Mouse (Mus musculus) kidney, embryonic 16.5 days (tissue): ENCODE results near the gene Itgam. TPM values are rescaled to one million over a fixed set of nuclear protein-coding genes. Genes with fewer than 3 reads are reported as not detected.
"Not testable (repeated sequence)": the region's sequence is repeated elsewhere in the genome, so short reads cannot be mapped to it uniquely, and the experiment has no call there.

ENCODE experiments used
- ATAC-seq: fragments of 200-750 bp; cut with Nextera tagmentation; 2 replicates; pipeline ENCODE4 v1.8.0; 2017; ENCODE audit warnings: moderate TSS enrichment; ENCODE audit not compliant: low FRiP score, low TSS enrichment
- H3K27ac ChIP-seq: fragments of 300-500 bp; sonication (generic); 2 replicates; pipeline ENCODE4 v1.5.1; 2014; ENCODE audit warnings: low read length
- H3K27me3 ChIP-seq: fragments of 300-500 bp; sonication (generic); 2 replicates; pipeline ENCODE4 v1.6.1; 2014; ENCODE audit warnings: low read length, control low read depth, mixed read lengths; ENCODE audit not compliant: insufficient read depth
- H3K36me3 ChIP-seq: fragments of 300-500 bp; sonication (generic); 2 replicates; pipeline ENCODE4 v1.6.1; 2014; ENCODE audit warnings: low read length, control low read depth, mixed read lengths; ENCODE audit not compliant: insufficient read depth
- H3K4me1 ChIP-seq: fragments of 300-500 bp; sonication (generic); 2 replicates; pipeline ENCODE4 v1.6.1; 2014; ENCODE audit warnings: low read length, control low read depth, mixed read lengths; ENCODE audit not compliant: insufficient read depth
- H3K4me2 ChIP-seq: fragments of 300-500 bp; sonication (generic); replicated peaks from 2 replicates; pipeline ENCODE4 v1.6.1; 2014; ENCODE audit warnings: low read depth, low read length
- H3K4me3 ChIP-seq: fragments of 300-500 bp; sonication (generic); 2 replicates; pipeline ENCODE4 v1.5.1; 2014; ENCODE audit warnings: mild to moderate bottlenecking, low read length
- H3K9ac ChIP-seq: fragments of 300-500 bp; sonication (generic); replicated peaks from 2 replicates; pipeline ENCODE4 v1.6.1; 2014; ENCODE audit warnings: low read length
- H3K9me3 ChIP-seq: fragments of 300-500 bp; sonication (generic); 2 replicates; pipeline ENCODE4 v1.6.1; 2016; ENCODE audit warnings: low read length, control low read depth
- WGBS: fragments of 180-500 bp; shearing (Covaris S2); extraction: QIAGEN DNeasy Blood & Tissue Kit; methylation state at CpG from one replicate; pipeline ENCODE4 v1.1.7; 2014; 5-methylcytosine and 5-hydroxymethylcytosine counted together
- polyA plus RNA-seq: library from polyadenylated mRNA; unstranded; fragments of >200 nt; fragmentation: Nextera tagmentation; extraction: Ambion mirVana; gene quantifications from 2 replicates; pipeline ENCODE4 v1.2.1, GENCODE M21; 2015

Gene Itgam
- polyA plus RNA-seq, result 0.80 and 1.0 TPM in 2 replicates

- 88% methylated on average over 7 of the region's 7 CpGs for WGBS
- H3K4me3 ChIP-seq, result no peak within 1 kb of the TSS
Observed at GRCm38 (mm10) chr7:128062456-128062855, at the start of gene Itgam, which contains the start of gene Gm49368. Itgam (plus strand) TSS chr7:128062640. Gm49368 (plus strand) TSS chr7:128062683.

DNA sequence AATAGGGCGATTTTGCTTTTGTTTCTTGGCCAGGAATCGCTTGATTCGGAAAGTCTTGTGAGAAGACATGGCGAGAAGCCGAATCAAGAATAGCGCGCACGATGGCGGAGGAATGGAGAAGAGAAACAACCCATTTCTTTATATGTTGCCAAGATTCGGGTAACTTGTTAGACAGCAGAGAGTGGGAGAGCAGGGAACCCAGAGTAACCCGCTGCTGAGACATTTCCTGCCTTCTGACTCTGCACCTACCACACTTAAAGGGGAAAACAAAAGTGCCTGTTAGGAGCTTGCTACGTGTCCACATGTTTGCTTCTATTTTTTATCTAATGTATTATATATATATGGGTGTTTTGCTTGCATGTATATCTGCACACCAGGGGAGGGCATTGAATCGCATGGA is 49.3 kb upstream of the Itgam start:
- H3K4me1 ChIP-seq, result no peaks in the 10 kb centered on the region
- no peak overlapping the region for H3K4me2 ChIP-seq
- no peak overlapping the region for H3K4me3 ChIP-seq
- no peaks in the 10 kb centered on the region for H3K9me3 ChIP-seq
- no peak for ATAC-seq
- no peak overlapping the region for H3K27ac ChIP-seq
- H3K9ac ChIP-seq, result no peak overlapping the region
- WGBS, result 92% methylated on average over 13 of the region's 13 CpGs
- H3K27me3 ChIP-seq, result no peaks in the 10 kb centered on the region
- no peaks in the 10 kb centered on the region for H3K36me3 ChIP-seq

More at GRCm38 (mm10) chr7:128062456-128062855, at the start of gene Itgam, which contains the start of gene Gm49368:
- ATAC-seq, result no peak
- H3K36me3 ChIP-seq, result no peaks in the 10 kb centered on the region
- no peaks in the 10 kb centered on the region for H3K27me3 ChIP-seq
- no peak within 1 kb of the TSS for H3K27ac ChIP-seq
- H3K4me1 ChIP-seq, result no peaks in the 10 kb centered on the region
- H3K4me2 ChIP-seq, result no peak within 1 kb of the TSS
- no peak within 1 kb of the TSS for H3K9ac ChIP-seq
- no peaks in the 10 kb centered on the region for H3K9me3 ChIP-seq

- 86% methylated on average over 5 of the region's 5 CpGs for WGBS
- H3K36me3 ChIP-seq, H3K27me3 ChIP-seq, ATAC-seq, H3K4me3 ChIP-seq, H3K4me1 ChIP-seq, H3K27ac ChIP-seq, H3K9ac ChIP-seq, H3K9me3 ChIP-seq, H3K4me2 ChIP-seq: not testable (repeated sequence)
Observed at GRCm38 (mm10) chr7:128016134-128016533, 46.3 kb upstream of the Itgam start.

DNA sequence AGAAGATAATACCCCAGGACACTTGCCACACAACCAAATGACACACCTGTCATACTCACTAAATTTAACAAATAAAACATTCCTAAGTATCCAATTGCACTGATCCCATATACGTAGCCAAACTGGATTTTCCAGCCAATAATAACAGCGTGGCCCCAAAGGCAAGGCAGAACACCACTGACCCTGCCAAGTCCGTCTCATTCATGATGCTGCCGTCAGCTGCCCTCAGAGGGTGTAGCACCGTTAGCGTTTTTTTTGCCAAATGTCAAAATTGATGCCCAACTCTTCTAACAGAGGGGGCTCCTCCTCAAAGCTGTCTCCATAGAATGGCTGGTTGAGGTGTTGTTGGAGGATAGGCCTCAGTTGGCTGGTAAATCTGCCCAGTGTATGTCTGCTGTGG is 45.8 kb upstream of the Itgam start:
- H3K36me3 ChIP-seq, result no peaks in the 10 kb centered on the region
- H3K9me3 ChIP-seq, result no peaks in the 10 kb centered on the region
- no peak overlapping the region for H3K4me2 ChIP-seq
- no peak overlapping the region for H3K27ac ChIP-seq
- no peak overlapping the region for H3K4me3 ChIP-seq
- H3K4me1 ChIP-seq, result no peaks in the 10 kb centered on the region
- H3K27me3 ChIP-seq, result no peaks in the 10 kb centered on the region
- 73% methylated on average over 6 of the region's 6 CpGs for WGBS
- no peak for ATAC-seq
- H3K9ac ChIP-seq, result no peak overlapping the region

DNA sequence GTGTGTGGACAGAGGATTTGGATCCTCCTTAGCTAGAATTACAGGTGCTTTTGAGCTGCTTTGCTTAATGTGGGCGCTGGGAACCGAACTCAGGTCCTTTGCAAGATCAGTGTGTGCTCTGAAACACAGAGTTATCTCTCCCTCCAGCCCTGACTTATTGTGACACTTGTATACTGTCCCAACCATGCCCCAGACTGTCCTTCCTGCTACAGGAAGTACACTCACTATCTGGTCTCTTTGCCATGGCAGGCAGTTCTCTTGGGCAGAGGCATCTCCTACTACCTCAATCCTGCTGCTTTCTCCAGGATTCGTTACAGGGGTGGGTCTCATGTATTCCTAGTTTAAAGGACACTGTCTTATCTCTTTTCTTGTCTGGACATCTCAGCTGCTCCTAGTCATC is 44.2 kb upstream of the Itgam start:
- H3K9ac ChIP-seq, result no peak overlapping the region
- H3K4me2 ChIP-seq, result no peak overlapping the region
- no peak overlapping the region for H3K4me3 ChIP-seq
- WGBS, result 91% methylated on average over 3 of the region's 3 CpGs
- H3K27ac ChIP-seq, result no peak overlapping the region
- no peaks in the 10 kb centered on the region for H3K9me3 ChIP-seq
- no peaks in the 10 kb centered on the region for H3K36me3 ChIP-seq
- H3K27me3 ChIP-seq, result no peaks in the 10 kb centered on the region
- no peak for ATAC-seq
- no peaks in the 10 kb centered on the region for H3K4me1 ChIP-seq

GRCm38 (mm10) chr7:128019187-128019586 is 43.3 kb upstream of the Itgam start:
- no peak overlapping the region for H3K27ac ChIP-seq
- H3K9me3 ChIP-seq, result no peaks in the 10 kb centered on the region
- H3K4me1 ChIP-seq, result no peaks in the 10 kb centered on the region
- 83% methylated on average over 2 of the region's 2 CpGs for WGBS
- no peak overlapping the region for H3K9ac ChIP-seq
- H3K4me3 ChIP-seq, result no peak overlapping the region
- H3K4me2 ChIP-seq, result no peak overlapping the region
- ATAC-seq, result no peak
- H3K27me3 ChIP-seq, result no peaks in the 10 kb centered on the region
- no peaks in the 10 kb centered on the region for H3K36me3 ChIP-seq

GRCm38 (mm10) chr7:128022974-128023373 is 39.5 kb upstream of the Itgam start:
- Histone ChIP-seq H3K27ac (no peak overlapping the region), H3K4me1 (no peaks in the 10 kb centered on the region), H3K36me3 (no peaks in the 10 kb centered on the region), H3K9me3 (no peaks in the 10 kb centered on the region), H3K9ac (no peak overlapping the region), H3K4me2 (no peak overlapping the region), H3K4me3 (no peak overlapping the region), H3K27me3 (no peaks in the 10 kb centered on the region)
- ATAC-seq, result no peak
- 61% methylated on average over 8 of the region's 8 CpGs for WGBS

GRCm38 (mm10) chr7:128023565-128023964 is 38.9 kb upstream of the Itgam start:
- Histone ChIP-seq H3K4me2 (no peak overlapping the region), H3K27me3 (no peaks in the 10 kb centered on the region), H3K4me1 (no peaks in the 10 kb centered on the region), H3K9me3 (no peaks in the 10 kb centered on the region), H3K27ac (no peak overlapping the region), H3K4me3 (no peak overlapping the region), H3K9ac (no peak overlapping the region), H3K36me3 (no peaks in the 10 kb centered on the region)
- no peak for ATAC-seq
- 90% methylated on average over 4 of the region's 4 CpGs for WGBS

- WGBS, result 87% methylated on average over 9 of the region's 9 CpGs
Observed at GRCm38 (mm10) chr7:128024364-128024763, 38.1 kb upstream of the Itgam start.

GRCm38 (mm10) chr7:128024932-128025331 is 37.5 kb upstream of the Itgam start:
- Histone ChIP-seq H3K4me1 (no peaks in the 10 kb centered on the region), H3K27me3 (no peaks in the 10 kb centered on the region), H3K9ac (no peak overlapping the region), H3K4me3 (no peak overlapping the region), H3K27ac (no peak overlapping the region), H3K36me3 (no peaks in the 10 kb centered on the region), H3K4me2 (no peak overlapping the region), H3K9me3 (no peaks in the 10 kb centered on the region)
- 76% methylated on average over 4 of the region's 4 CpGs for WGBS
- no peak for ATAC-seq

More at GRCm38 (mm10) chr7:128024364-128024763, 38.1 kb upstream of the Itgam start:
- Histone ChIP-seq H3K9me3 (no peaks in the 10 kb centered on the region), H3K27ac (no peak overlapping the region), H3K9ac (no peak overlapping the region), H3K4me1 (no peaks in the 10 kb centered on the region), H3K4me3 (no peak overlapping the region), H3K4me2 (no peak overlapping the region), H3K27me3 (no peaks in the 10 kb centered on the region), H3K36me3 (no peaks in the 10 kb centered on the region)
- no peak for ATAC-seq
